Mouse (Mus musculus) C2C12 (cell line): Measurements from ENCODE around the gene Sec61a2. TPM values are rescaled to one million over a fixed set of nuclear protein-coding genes. Genes with fewer than 3 reads are reported as not detected.

Experiments used
- H3K27me3 ChIP-seq: one replicate; pipeline ENCODE4 v1.6.1; 2011; ENCODE audit not compliant: control insufficient read depth, insufficient read depth, insufficient read length
- H3K36me3 ChIP-seq: one replicate; pipeline ENCODE4 v1.6.1; 2011; ENCODE audit not compliant: control insufficient read depth, insufficient read depth
- H3K4me3 ChIP-seq: one replicate; pipeline ENCODE4 v1.5.1; 2011; ENCODE audit warnings: mild to moderate bottlenecking, control low read depth; ENCODE audit not compliant: poor library complexity, insufficient read depth, severe bottlenecking
- H3K79me2 ChIP-seq: one replicate; pipeline ENCODE4 v1.6.1; 2011; ENCODE audit not compliant: control insufficient read depth, insufficient read depth
- H3K79me3 ChIP-seq: one replicate; pipeline ENCODE4 v1.6.1; 2011; ENCODE audit warnings: low read depth, control low read depth
- H3ac ChIP-seq: one replicate; pipeline ENCODE3; 2011; ENCODE audit warnings: low read depth; ENCODE audit not compliant: control insufficient read depth, insufficient read length
- CEBPB ChIP-seq: IDR thresholded peaks from one replicate; pipeline ENCODE4 v1.6.1; 2011; ENCODE audit warnings: low read depth, mild to moderate bottlenecking, control low read depth, moderate library complexity
- CTCF ChIP-seq: IDR thresholded peaks from one replicate; pipeline ENCODE4 v1.5.1; 2011; ENCODE audit not compliant: control insufficient read depth, insufficient read depth, insufficient read length
- FOSL1 ChIP-seq: IDR thresholded peaks from one replicate; pipeline ENCODE4 v1.8.0; 2011; ENCODE audit warnings: mild to moderate bottlenecking, low read length; ENCODE audit not compliant: poor library complexity, insufficient read depth, severe bottlenecking
- MAX ChIP-seq: IDR thresholded peaks from one replicate; pipeline ENCODE4 v1.6.1; 2011; ENCODE audit warnings: mild to moderate bottlenecking, control low read depth
- MYOD1 ChIP-seq: IDR thresholded peaks from one replicate; pipeline ENCODE4 v1.6.1; 2011; ENCODE audit warnings: low read depth; ENCODE audit not compliant: control insufficient read depth, insufficient read length
- MYOG ChIP-seq: IDR thresholded peaks from one replicate; pipeline ENCODE4 v1.6.1; 2011; ENCODE audit not compliant: control insufficient read depth, insufficient read length; ENCODE audit errors: extremely low read depth
- USF1 ChIP-seq: IDR thresholded peaks from one replicate; pipeline ENCODE4 v1.6.1; 2011; ENCODE audit warnings: low read depth, mild to moderate bottlenecking, control low read depth, moderate library complexity
- polyA plus RNA-seq: library from polyadenylated mRNA; unstranded; fragments of >200 nt; fragmentation: generic; extraction: Trizol; gene quantifications from one replicate; pipeline ENCODE4 v1.2.1, GENCODE M21; 2012; ENCODE audit warnings: missing spikeins

The Sec61a2 gene
- polyA plus RNA-seq, 1 experiment = 15.4 TPM

GRCm38 (mm10) chr2:5939911-5940310 is 44.7 kb upstream of the Sec61a2 start:
- no peak overlapping the region for H3K4me3 ChIP-seq
- no peak for TF ChIP-seq CEBPB
- no peak for TF ChIP-seq CTCF
- no peak for TF ChIP-seq USF1
- H3K79me2 ChIP-seq = no peaks in the 10 kb centered on the region
- H3K79me3 ChIP-seq = no peaks in the 10 kb centered on the region
- H3K27me3 ChIP-seq = no peaks in the 10 kb centered on the region
- H3ac ChIP-seq = no peak overlapping the region
- H3K36me3 ChIP-seq = no peaks in the 10 kb centered on the region

GRCm38 (mm10) chr2:5939319-5939718 is 44.1 kb upstream of the Sec61a2 start:
- TF ChIP-seq USF1 = no peak
- no peak for TF ChIP-seq CTCF
- TF ChIP-seq MYOG = no peak
- TF ChIP-seq MAX = no peak
- no peak for TF ChIP-seq FOSL1
- no peak for TF ChIP-seq CEBPB
- TF ChIP-seq MYOD1 = no peak
- no peaks in the 10 kb centered on the region for H3K27me3 ChIP-seq
- H3K79me3 ChIP-seq = no peaks in the 10 kb centered on the region
- H3ac ChIP-seq = no peak overlapping the region
- no peaks in the 10 kb centered on the region for H3K36me3 ChIP-seq
- no peaks in the 10 kb centered on the region for H3K79me2 ChIP-seq
- no peak overlapping the region for H3K4me3 ChIP-seq

- H3ac ChIP-seq = no peak overlapping the region
- TF ChIP-seq CTCF (no peak), MAX (no peak), MYOD1 (no peak), FOSL1 (no peak), CEBPB (no peak), MYOG (no peak), USF1 (no peak)
- H3K27me3 ChIP-seq = no peaks in the 10 kb centered on the region
- no peak overlapping the region for H3K4me3 ChIP-seq
- no peaks in the 10 kb centered on the region for H3K79me2 ChIP-seq
- H3K79me3 ChIP-seq = no peaks in the 10 kb centered on the region
- H3K36me3 ChIP-seq = no peaks in the 10 kb centered on the region
Observed at GRCm38 (mm10) chr2:5936550-5936949, 41.3 kb upstream of the Sec61a2 start.

GRCm38 (mm10) chr2:5936068-5936467 is 40.8 kb upstream of the Sec61a2 start:
- no peaks in the 10 kb centered on the region for H3K27me3 ChIP-seq
- H3K4me3 ChIP-seq = no peak overlapping the region
- H3K79me3 ChIP-seq = no peaks in the 10 kb centered on the region
- H3ac ChIP-seq = no peak overlapping the region
- no peak for TF ChIP-seq FOSL1
- TF ChIP-seq MYOD1 = no peak
- no peak for TF ChIP-seq MAX
- no peak for TF ChIP-seq CEBPB
- no peak for TF ChIP-seq CTCF
- no peak for TF ChIP-seq USF1
- no peak for TF ChIP-seq MYOG
- H3K79me2 ChIP-seq = no peaks in the 10 kb centered on the region
- H3K36me3 ChIP-seq = no peaks in the 10 kb centered on the region

- no peaks in the 10 kb centered on the region for H3K36me3 ChIP-seq
- TF ChIP-seq CEBPB (no peak), MYOD1 (no peak), CTCF (no peak), MYOG (no peak), FOSL1 (no peak), MAX (no peak), USF1 (no peak)
- H3K79me3 ChIP-seq = no peaks in the 10 kb centered on the region
- no peaks in the 10 kb centered on the region for H3K27me3 ChIP-seq
- no peak overlapping the region for H3ac ChIP-seq
- H3K79me2 ChIP-seq = no peaks in the 10 kb centered on the region
- no peak overlapping the region for H3K4me3 ChIP-seq
Observed at GRCm38 (mm10) chr2:5934936-5935335, 39.7 kb upstream of the Sec61a2 start.

GRCm38 (mm10) chr2:5931938-5932337 is 36.7 kb upstream of the Sec61a2 start:
- TF ChIP-seq MYOD1 = no peak
- TF ChIP-seq MAX = no peak
- TF ChIP-seq FOSL1 = no peak
- TF ChIP-seq MYOG = no peak
- no peak for TF ChIP-seq CEBPB
- TF ChIP-seq USF1 = no peak
- TF ChIP-seq CTCF = no peak
- no peaks in the 10 kb centered on the region for H3K36me3 ChIP-seq
- H3K4me3 ChIP-seq = no peak overlapping the region
- no peak overlapping the region for H3ac ChIP-seq
- no peaks in the 10 kb centered on the region for H3K79me3 ChIP-seq
- H3K79me2 ChIP-seq = no peaks in the 10 kb centered on the region
- no peaks in the 10 kb centered on the region for H3K27me3 ChIP-seq
